Mouse (Mus musculus): ENCODE data around the gene Tmem45b.

The Tmem45b gene

DNA sequence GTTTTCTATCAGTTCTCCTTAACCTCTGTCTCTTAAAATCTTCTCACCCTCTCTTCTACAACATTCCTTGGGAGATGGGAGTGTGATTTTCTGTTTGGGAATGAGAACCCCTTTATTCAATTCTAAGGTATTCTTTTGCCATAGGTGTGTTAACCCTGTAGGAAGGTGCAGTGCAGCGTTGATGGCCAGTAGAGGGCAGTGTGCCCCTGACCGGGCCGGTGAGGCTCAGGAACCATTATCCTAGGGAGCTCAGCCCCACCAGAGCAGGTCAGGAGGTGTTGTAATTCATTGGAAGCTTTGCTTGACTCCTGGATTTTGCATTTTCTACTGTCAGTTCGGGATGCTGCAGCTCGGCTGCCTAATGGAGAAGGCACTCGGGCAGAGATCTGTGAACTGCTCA, 59.0 kb downstream of the Tmem45b start:
- DNase-seq (ENCODE audit: extremely low read depth, low read depth, low spot score): no peak

DNA sequence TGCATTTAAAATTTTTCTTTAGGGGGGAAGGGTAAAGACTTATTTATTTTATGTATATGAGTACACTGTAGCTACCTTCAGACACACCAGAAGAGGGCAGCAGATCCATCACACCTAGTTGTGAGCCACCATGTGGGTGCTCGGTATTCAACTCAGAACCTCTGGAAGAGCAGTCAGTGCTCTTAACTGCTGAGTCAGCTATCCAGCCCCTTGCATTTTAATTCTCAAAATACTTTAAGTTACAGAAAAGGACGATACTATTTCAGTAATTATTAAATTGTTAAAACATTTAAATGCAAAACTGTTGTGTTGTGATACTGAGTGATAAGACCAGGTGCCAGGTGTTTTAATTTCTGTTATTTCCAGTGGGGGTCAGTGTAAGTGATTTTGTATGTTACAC, 60.0 kb downstream of the Tmem45b start:
- no peak for DNase-seq (ENCODE audit: extremely low read depth, low read depth, low spot score)

DNA sequence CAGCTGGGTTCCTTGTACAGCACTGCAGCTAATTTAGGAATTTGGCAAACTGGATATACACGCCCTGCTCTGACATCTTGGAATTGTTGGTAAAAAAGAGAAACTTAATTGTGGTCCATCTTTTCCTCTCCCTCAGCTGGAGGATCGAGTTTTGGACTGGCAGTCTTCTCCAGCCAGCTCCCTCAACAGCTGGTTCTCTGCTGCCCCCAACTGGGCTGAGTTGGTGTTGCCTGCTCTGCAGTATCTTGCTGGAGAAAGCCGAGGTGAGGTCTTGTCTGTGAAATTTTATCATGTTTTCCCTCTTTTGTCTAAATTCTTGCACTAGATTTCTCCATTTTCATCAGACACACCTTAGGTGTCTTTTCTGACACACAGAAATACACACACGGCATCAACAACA, 63.8 kb downstream of the Tmem45b start:
- DNase-seq (ENCODE audit: extremely low read depth, low read depth, low spot score): no peak

DNA sequence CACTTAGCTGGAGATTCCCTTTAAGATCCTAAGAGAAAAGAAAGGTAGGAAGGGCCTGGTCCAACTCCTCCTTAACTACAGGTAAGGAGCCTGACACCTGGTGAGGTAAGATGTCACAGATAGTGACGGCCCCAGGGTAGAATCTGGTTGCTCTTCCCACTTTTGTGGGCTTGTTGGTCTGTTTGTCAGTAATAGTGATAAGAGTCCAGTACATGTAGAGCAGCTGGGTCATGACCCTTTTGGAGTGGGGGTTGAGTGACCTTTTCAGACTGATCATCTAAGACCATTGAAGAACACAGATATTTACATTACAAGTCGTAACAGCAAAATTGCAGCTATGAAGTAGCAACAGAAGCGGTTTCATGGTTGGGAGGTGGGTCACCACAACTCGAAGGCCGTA, 77.1 kb downstream of the Tmem45b start:
- no peak for DNase-seq (ENCODE audit: extremely low read depth, low read depth, low spot score)

DNA sequence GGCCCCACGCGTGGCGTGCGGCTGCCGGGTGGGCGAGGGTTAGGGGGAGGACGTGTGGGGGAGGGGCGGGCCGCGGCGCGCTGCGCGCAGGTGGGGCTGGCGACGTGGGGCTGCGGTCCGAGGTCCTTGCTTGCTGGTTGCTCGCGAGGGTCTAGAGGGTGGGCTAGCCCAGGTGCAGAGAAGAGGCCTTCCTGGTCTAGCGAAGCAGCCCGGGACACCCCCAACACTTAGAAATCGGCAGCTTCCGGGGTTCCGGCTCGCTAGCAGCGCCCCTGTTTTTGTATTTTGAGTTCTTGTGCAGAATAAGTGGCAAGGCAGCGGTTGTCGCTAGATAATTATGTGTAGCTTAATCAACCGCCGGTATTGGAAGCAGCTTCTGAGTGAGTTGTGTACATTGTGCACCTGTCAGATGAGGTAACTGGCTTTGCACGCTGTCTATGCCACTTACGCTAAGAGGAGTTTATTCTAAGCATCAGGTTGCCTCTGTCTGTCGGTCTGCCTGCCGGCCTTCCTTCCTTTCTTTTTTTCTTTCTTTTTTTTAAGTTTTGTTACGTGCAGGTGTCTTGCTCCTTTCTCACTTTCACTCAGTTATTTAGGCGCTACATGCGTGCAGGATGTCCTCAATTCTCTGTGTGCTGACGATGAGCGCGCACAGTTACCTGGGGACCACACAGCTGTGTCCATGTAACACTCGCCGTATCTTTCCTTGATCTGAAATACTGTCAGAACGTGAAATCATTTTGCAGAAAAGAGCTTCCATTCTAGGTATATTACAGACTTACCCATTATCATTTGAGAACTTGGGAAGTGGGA, 77.7 kb downstream of the Tmem45b start:
- no peak for DNase-seq (ENCODE audit: extremely low read depth, low read depth, low spot score)

DNA sequence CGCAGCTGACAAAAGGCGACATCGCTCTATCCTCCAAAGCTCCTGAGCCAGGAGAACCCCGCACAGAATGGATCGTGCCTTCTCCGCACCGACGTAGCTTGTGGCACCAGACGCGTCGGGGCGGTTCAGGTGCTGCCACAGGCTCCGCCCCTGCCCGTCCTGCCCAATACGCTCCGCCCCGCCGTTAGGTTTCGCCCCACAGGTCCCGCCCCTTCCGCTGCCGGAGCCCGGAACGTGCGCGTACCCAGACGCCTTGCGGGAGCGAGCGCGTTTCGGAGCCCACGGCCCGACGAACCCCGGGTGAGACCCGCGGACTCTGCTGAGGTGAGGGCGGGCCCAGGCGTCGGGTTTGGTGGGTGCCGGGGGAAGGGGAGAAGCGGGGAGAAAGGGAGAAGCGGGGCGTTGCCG, 78.3 kb downstream of the Tmem45b start, which contains the start of gene Nfrkb:
Gene Nfrkb, plus strand, starts transcription at position 246 of the 408 bp plus-strand sequence.
- peak; percentile 21 for DNase-seq (ENCODE audit: extremely low read depth, low read depth, low spot score)

DNA sequence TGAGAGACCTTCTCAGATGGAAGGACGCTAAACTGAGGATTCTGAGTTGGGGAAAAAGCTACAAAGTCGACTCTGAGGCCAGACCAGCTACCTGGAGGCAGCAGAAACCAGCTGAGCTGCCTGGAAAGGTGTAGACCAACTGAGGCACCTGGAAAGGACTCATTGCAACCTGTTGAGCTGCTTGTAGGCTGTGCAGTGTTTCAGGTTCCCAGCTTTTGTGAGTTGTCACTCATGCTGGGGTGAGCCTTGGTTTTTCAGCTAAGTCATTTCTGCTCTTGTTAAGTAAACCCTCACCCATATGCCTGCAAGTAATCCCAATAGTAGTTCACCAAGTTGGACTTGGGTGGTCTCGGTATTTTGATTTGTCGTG, 78.8 kb downstream of the Tmem45b start:
- DNase-seq (ENCODE audit: extremely low read depth, low read depth, low spot score): no peak

DNA sequence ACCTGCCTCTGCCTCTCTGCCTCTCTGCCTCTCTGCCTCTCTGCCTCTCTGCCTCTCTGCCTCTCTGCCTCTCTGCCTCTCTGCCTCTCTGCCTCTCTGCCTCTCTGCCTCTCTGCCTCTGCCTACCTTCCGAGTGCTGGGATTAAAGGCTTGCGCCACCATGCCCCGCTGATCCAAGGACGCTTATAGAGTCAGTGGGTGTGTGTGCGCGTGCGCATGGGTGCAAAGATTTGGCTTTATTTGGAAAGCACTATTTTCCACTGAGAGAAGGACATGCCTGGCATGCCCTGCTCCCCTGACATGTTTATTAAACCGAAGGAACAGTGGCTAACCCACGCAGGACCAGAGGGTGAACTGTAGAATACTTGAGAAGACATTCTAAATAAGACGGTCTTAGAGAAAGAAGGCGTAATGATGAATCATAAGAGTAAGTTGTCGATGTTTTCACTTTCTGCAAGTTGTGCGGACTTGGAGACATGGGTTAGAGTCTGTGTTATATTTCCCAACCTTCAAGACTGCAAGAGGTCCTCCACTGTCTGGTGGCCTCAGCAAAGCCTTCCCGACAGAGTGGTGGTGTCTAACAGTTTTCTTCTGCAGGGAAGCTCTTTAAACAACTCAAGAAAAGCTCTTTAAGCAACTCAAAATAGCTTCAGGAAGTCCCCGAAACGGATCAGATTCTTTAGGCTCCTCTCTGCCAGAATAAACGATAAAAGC, 79.3 kb downstream of the Tmem45b start:
- no peak for DNase-seq (ENCODE audit: extremely low read depth, low read depth, low spot score)

DNA sequence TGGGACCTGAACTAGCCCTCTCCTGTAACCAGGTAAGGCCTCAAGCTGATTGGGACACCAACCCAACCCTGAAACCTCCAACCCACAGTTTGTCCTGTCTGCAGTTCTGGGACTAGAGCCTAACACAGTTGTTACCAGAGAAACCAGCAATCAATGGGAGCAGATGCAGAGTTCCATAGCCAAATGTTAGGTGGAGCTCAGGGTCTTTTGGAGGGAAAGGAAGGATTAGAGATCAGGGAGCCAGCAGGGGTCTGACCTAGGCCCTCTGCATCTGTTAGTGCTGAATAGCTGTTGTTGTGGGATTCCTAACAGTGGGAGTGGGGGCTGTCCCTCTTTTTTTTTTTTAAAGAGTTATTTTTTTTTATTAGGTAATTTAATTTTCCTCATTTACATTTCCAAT, 87.6 kb downstream of the Tmem45b start:
- DNase-seq (ENCODE audit: extremely low read depth, low read depth, low spot score): no peak
